Mouse (Mus musculus) limb, embryonic 14.5 days (tissue): Measurements from ENCODE around the gene R3hdm4. TPM values are rescaled to one million over a fixed set of nuclear protein-coding genes. Genes with fewer than 3 reads are reported as not detected.
A peak's percentile ranks its signal among the peaks of the same experiment; 100 is the strongest.

ENCODE experiments used
- ATAC-seq: fragments of 200-750 bp; cut with Nextera tagmentation; 2 replicates; pipeline ENCODE4 v1.8.0; 2017; ENCODE audit warnings: low read depth, moderate number of reproducible peaks, moderate TSS enrichment; ENCODE audit not compliant: low FRiP score
- DNase-seq: peaks from one replicate; pipeline ENCODE4 v3.0.0-alpha.2; 2015; ENCODE audit warnings: low spot score
- H3K27ac ChIP-seq: fragments of 300-500 bp; sonication (generic); replicated peaks from 2 replicates; pipeline ENCODE4 v1.5.1; 2014; ENCODE audit warnings: low read depth, mild to moderate bottlenecking, low read length, moderate library complexity, mixed read lengths
- H3K27me3 ChIP-seq: fragments of 300-500 bp; sonication (generic); 2 replicates; pipeline ENCODE4 v1.6.1; 2014; ENCODE audit warnings: low read length, mixed read lengths; ENCODE audit not compliant: control insufficient read depth, insufficient read depth
- H3K36me3 ChIP-seq: fragments of 300-500 bp; sonication (generic); 2 replicates; pipeline ENCODE4 v1.6.1; 2014; ENCODE audit warnings: mild to moderate bottlenecking, low read length, moderate library complexity, mixed read lengths; ENCODE audit not compliant: control insufficient read depth, insufficient read depth
- H3K4me1 ChIP-seq: fragments of 300-500 bp; sonication (generic); 2 replicates; pipeline ENCODE4 v1.6.1; 2014; ENCODE audit warnings: antibody characterized with exemption, low read length, mixed read lengths; ENCODE audit not compliant: control insufficient read depth, insufficient read depth
- H3K4me2 ChIP-seq: fragments of 300-500 bp; sonication (generic); replicated peaks from 2 replicates; pipeline ENCODE4 v1.6.1; 2014; ENCODE audit warnings: low read depth, mild to moderate bottlenecking, low read length, moderate library complexity; ENCODE audit not compliant: severe bottlenecking
- H3K4me3 ChIP-seq: fragments of 300-500 bp; sonication (generic); replicated peaks from 2 replicates; pipeline ENCODE4 v1.5.1; 2014; ENCODE audit warnings: low read length
- H3K9ac ChIP-seq: fragments of 300-500 bp; sonication (generic); 2 replicates; pipeline ENCODE4 v1.6.1; 2014; ENCODE audit warnings: mild to moderate bottlenecking, low read depth, low read length, moderate library complexity; ENCODE audit not compliant: severe bottlenecking
- H3K9me3 ChIP-seq: fragments of 300-500 bp; sonication (generic); 2 replicates; pipeline ENCODE4 v1.6.1; 2016; ENCODE audit warnings: low read length; ENCODE audit not compliant: control insufficient read depth
- POLR2A ChIP-seq: fragments of 200-500 bp; IDR thresholded peaks from 2 replicates; pipeline ENCODE4 v1.8.0; 2012; ENCODE audit warnings: inconsistent platforms, mild to moderate bottlenecking, moderate library complexity, borderline replicate concordance; ENCODE audit not compliant: insufficient read depth, insufficient read length; ENCODE audit errors: extremely low read depth
- WGBS: fragments of 180-500 bp; shearing (Covaris S2); extraction: QIAGEN DNeasy Blood & Tissue Kit; methylation state at CpG from one replicate; pipeline ENCODE4 v1.1.7; 2014; 5-methylcytosine and 5-hydroxymethylcytosine counted together
- polyA plus RNA-seq, 2 experiments: library from polyadenylated mRNA; depleted of rRNA in 1 of 2; stranded (reverse) in 1 of 2; unstranded in 1 of 2; fragments of >200 nt; fragmentation: Nextera tagmentation in 1 of 2; extraction: Ambion mirVana in 1 of 2; gene quantifications; 2 replicates each; pipeline versions ENCODE4 v1.2.1 to v1.2.3; 2012 to 2014

The R3hdm4 gene
- polyA plus RNA-seq (2012; rRNA removed) (158 and 219 TPM in 2 replicates), polyA plus RNA-seq (2014; fragmentation: Nextera tagmentation; extraction: Ambion mirVana) (141 and 152 TPM in 2 replicates)

DNA sequence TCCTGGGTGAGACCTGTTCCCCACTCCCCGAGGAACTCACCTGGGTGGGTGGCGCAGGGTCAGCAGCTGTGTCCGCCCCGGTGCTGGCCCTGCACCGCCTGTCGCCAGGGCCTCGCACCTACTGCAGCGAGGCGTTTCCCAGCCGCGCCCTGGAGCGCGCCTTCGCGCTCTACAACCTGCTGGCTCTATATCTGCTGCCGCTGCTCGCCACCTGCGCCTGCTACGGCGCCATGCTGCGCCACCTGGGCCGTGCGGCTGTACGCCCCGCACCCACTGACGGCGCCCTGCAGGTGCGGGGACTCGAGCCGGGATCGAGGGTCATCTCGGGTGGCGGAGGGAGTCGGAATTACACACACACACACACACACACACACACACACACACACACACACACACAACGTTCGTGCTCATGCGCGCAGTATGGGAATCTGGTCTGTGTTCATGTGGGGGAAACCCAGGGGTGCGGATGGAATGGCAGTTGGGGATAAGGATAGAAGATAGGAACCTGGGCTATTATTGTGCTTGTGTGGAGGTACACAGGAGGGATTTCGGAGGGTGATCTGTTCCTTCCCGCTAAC is at the start of gene R3hdm4:
R3hdm4 (minus strand) TSS at position 251 of the 578 bp plus-strand sequence.
- no peak for ATAC-seq

DNA sequence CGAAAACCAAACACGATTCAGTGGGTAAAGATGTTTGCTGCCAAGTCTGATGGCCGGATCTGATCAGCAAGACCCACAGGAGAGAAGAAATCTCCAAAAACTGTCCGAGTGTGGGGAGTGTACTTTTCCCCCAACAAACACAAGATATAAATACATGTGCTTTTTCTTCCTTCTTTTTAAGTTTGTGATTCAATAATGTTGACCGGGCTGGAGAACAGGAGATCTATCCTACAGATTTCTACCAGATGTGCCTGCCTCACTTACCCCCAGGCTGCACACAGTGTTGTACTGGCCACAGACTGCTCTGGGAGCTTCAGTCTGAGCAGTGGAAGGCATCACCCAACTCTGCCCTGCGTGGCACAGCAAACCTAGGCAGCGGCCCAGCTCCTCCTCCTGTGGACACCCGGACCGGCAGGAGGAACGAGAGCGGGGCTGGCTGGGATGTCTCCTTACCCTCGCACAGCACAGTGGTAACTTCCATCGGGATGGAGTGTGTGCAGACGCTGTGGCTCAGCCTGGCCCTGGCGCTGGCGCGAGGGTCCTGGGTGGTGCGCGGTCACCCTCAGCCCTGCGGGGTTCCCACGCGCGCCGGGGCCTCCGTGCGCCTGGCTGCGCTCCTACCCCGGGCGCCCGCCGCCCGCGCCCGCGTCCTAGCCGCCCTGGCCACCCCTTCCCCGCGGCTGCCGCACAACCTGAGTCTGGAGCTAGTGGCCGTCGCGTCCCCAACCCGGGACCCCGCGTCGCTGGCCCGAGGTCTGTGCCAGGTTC is 49.6 kb upstream of the R3hdm4 start, which contains the start of gene Grin3b:
Grin3b (plus strand) TSS at position 301 of the 768 bp plus-strand sequence.
- Histone ChIP-seq H3K27ac (no peak within 1 kb of the TSS), H3K4me2 (peak within 1 kb of the TSS; percentile 87), H3K9me3 (no peaks in the 10 kb centered on the region), H3K4me3 (peak within 1 kb of the TSS; percentile 44), H3K4me1 (no peaks in the 10 kb centered on the region), H3K9ac (peak within 1 kb of the TSS; percentile 63), H3K27me3 (no peaks in the 10 kb centered on the region), H3K36me3 (peaks cover 39% of the 10 kb centered on the region)
- ATAC-seq = peak; percentile 13; the same call in 1 of the 2 replicates
- no peak for DNase-seq
- no peak for TF ChIP-seq POLR2A
- 5% methylated on average over 42 of the region's 47 CpGs for WGBS

More for the DNA sequence above, at the start of gene R3hdm4:
- Histone ChIP-seq H3K9me3 (no peaks in the 10 kb centered on the region), H3K4me3 (peak within 1 kb of the TSS; percentile 24), H3K4me1 (peaks cover 24% of the 10 kb centered on the region), H3K9ac (peak within 1 kb of the TSS; percentile 28; the same call in 1 of the 2 replicates), H3K36me3 (no peaks in the 10 kb centered on the region), H3K4me2 (peak within 1 kb of the TSS; percentile 40), H3K27ac (no peak within 1 kb of the TSS), H3K27me3 (peaks cover 61% of the 10 kb centered on the region)
- no peak for DNase-seq
- WGBS = 4% methylated on average over 33 of the region's 41 CpGs
- no peak for TF ChIP-seq POLR2A

DNA sequence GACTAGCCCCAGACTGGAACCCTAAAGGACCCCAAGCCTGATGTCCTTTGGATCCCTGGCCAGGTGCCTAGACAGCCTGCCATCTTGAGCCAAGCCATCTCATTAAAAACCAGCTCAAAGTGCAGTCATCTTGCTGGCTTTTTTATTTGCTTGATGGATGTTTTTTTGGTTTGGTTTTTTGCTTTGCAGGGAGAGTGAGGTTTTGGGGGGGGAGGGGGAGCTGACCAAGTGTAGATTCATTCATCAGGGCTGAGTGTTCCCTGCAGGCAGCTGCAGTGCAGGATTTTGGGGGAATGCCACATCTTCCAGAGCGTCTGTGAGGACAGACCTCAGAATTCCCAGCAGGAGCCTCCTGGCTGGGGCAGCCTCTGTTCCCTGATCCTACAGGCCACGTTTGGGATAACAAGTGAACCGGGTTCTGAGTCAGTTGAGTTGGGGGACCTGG is 48.1 kb upstream of the R3hdm4 start:
- H3K36me3 ChIP-seq = peaks cover 46% of the 10 kb centered on the region
- no peak overlapping the region for H3K9ac ChIP-seq
- 0 out of 2 replicates have a peak, but pooled peaks have one; percentile 13 for TF ChIP-seq POLR2A
- no peak overlapping the region for H3K27ac ChIP-seq
- H3K9me3 ChIP-seq = no peaks in the 10 kb centered on the region
- no peaks in the 10 kb centered on the region for H3K4me1 ChIP-seq
- H3K4me3 ChIP-seq = no peak overlapping the region
- H3K4me2 ChIP-seq = no peak overlapping the region
- H3K27me3 ChIP-seq = no peaks in the 10 kb centered on the region
- ATAC-seq (no peak), DNase-seq (no peak)
- WGBS = 13% methylated on average over 3 of the region's 3 CpGs

DNA sequence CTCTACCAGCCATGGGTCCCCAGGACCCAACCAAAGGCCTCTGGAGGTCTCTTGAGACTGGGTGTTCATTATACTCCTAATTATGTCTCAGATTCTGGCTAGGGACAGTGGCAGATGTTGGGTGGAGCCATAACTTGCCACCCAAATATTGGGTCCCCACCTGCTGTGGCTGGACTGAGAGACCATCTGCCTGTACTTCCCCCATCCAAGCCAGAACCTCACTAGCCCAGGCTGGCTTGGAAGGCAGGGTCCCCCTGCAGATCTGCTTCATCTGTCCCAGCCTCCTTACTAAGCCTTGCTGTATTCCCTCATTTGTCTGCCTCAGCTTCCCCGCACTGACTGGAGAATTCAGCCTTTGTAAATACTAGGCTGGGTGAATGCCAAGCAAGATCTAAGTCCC is 47.2 kb upstream of the R3hdm4 start:
- TF ChIP-seq POLR2A = no peak
- Histone ChIP-seq H3K4me2 (no peak overlapping the region), H3K27ac (no peak overlapping the region), H3K4me3 (no peak overlapping the region), H3K36me3 (peaks cover 54% of the 10 kb centered on the region), H3K9ac (no peak overlapping the region), H3K27me3 (no peaks in the 10 kb centered on the region), H3K4me1 (no peaks in the 10 kb centered on the region), H3K9me3 (no peaks in the 10 kb centered on the region)
- no peak for DNase-seq
- ATAC-seq = no peak
- 85% methylated on average over 1 of the region's 1 CpGs for WGBS

DNA sequence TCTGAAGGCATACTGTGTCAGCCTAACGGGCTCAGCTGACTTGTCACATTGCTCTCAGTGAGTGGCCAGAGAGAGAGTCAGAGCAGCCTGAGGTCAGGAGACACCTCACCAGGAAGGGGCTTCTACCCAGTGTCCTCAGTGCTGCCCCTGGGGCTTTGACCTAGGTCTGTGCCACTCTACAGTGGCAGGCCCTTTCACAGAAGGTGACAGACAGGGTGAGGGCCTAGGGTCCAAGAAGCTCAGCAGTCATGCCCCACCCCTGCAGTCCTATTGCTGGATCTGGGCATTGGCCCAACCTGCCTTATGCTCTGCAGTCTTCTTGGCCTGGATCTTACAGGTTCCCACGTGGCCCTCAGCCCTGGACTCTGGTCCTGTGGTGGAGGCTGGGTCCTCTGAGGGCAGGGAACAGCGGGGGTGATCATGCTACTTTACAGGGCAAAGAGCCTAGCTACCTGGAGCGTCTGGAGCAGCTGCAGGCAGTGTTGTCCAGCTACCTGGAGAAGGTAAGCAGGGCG is 45.9 kb upstream of the R3hdm4 start:
- H3K9me3 ChIP-seq = no peaks in the 10 kb centered on the region
- no peak for DNase-seq
- no peak for TF ChIP-seq POLR2A
- H3K4me1 ChIP-seq = no peaks in the 10 kb centered on the region
- H3K4me2 ChIP-seq = no peak overlapping the region
- no peaks in the 10 kb centered on the region for H3K27me3 ChIP-seq
- no peak overlapping the region for H3K9ac ChIP-seq
- H3K4me3 ChIP-seq = no peak overlapping the region
- WGBS = 90% methylated on average over 5 of the region's 5 CpGs
- H3K36me3 ChIP-seq = peaks cover 65% of the 10 kb centered on the region
- no peak overlapping the region for H3K27ac ChIP-seq
- ATAC-seq = no peak
